Mouse (Mus musculus): ENCODE measurements around the gene Bmp2k. TPM values are rescaled to one million over a fixed set of nuclear protein-coding genes. Genes with fewer than 3 reads are reported as not detected.

Bmp2k gene
- polyA plus RNA-seq, 1 experiment from 2014 or later: 12.5 TPM

GRCm38 (mm10) chr5:96997802-96998565 lies 495 bp downstream of the Bmp2k start:
- H3K4me1 ChIP-seq (ENCODE audit: control insufficient read depth, insufficient read depth, low read length): peaks cover 26% of the 10 kb centered on the region
- WGBS: under 1% methylated on average over 61 of the region's 75 CpGs

GRCm38 (mm10) chr5:96998566-96998907 lies 1.0 kb downstream of the Bmp2k start:
- no peaks in the 10 kb centered on the region for H3K27me3 ChIP-seq (replicated peaks; ENCODE audit: control insufficient read depth, insufficient read depth, low read length)
- peak overlapping the region; percentile 90 for H3K9ac ChIP-seq (ENCODE audit: low read depth, low read length)
- no peaks in the 10 kb centered on the region for H3K9me3 ChIP-seq (ENCODE audit: control insufficient read depth, low read length)
- H3K4me1 ChIP-seq (ENCODE audit: control insufficient read depth, insufficient read depth, low read length): peaks cover 29% of the 10 kb centered on the region
- peak overlapping the region; percentile 86 for H3K4me3 ChIP-seq (ENCODE audit: low read length)
- no peaks in the 10 kb centered on the region for H3K36me3 ChIP-seq (ENCODE audit: control insufficient read depth, insufficient read depth, low read length)
- WGBS: 4% methylated on average over 6 of the region's 6 CpGs
- H3K4me2 ChIP-seq (ENCODE audit: low read depth, low read length): peak overlapping the region; percentile 82
- no peak overlapping the region for H3K27ac ChIP-seq (ENCODE audit: low read length)
- ATAC-seq: no peak

More at GRCm38 (mm10) chr5:96997802-96998565, 495 bp downstream of the Bmp2k start:
- ATAC-seq: peak; percentile 38
- Histone ChIP-seq H3K9ac (ENCODE audit: low read depth, low read length) (peak overlapping the region; percentile 90), H3K27me3 (replicated peaks; ENCODE audit: control insufficient read depth, insufficient read depth, low read length) (no peaks in the 10 kb centered on the region), H3K27ac (ENCODE audit: low read length) (peak overlapping the region; percentile 97), H3K4me3 (ENCODE audit: low read length) (peak overlapping the region; percentile 86), H3K36me3 (ENCODE audit: control insufficient read depth, insufficient read depth, low read length) (no peaks in the 10 kb centered on the region), H3K4me2 (ENCODE audit: low read depth, low read length) (peak overlapping the region; percentile 82), H3K9me3 (ENCODE audit: control insufficient read depth, low read length) (no peaks in the 10 kb centered on the region)

GRCm38 (mm10) chr5:96999601-97000000 lies 2.1 kb downstream of the Bmp2k start:
- peaks cover 40% of the 10 kb centered on the region for H3K4me1 ChIP-seq (ENCODE audit: control insufficient read depth, insufficient read depth, low read length)
- peak overlapping the region; percentile 38 for H3K4me3 ChIP-seq (ENCODE audit: low read length)
- no peak for ATAC-seq
- 71% methylated on average over 7 of the region's 7 CpGs for WGBS
- H3K36me3 ChIP-seq (ENCODE audit: control insufficient read depth, insufficient read depth, low read length): no peaks in the 10 kb centered on the region
- H3K27me3 ChIP-seq (replicated peaks; ENCODE audit: control insufficient read depth, insufficient read depth, low read length): no peaks in the 10 kb centered on the region
- H3K4me2 ChIP-seq (ENCODE audit: low read depth, low read length): peak overlapping the region; percentile 57
- no peak overlapping the region for H3K27ac ChIP-seq (ENCODE audit: low read length)
- no peaks in the 10 kb centered on the region for H3K9me3 ChIP-seq (ENCODE audit: control insufficient read depth, low read length)
- peak overlapping the region; percentile 42 for H3K9ac ChIP-seq (ENCODE audit: low read depth, low read length)

GRCm38 (mm10) chr5:97000524-97000923 lies 3.0 kb downstream of the Bmp2k start:
- 68% methylated on average over 5 of the region's 5 CpGs for WGBS

GRCm38 (mm10) chr5:97001153-97001552 lies 3.7 kb downstream of the Bmp2k start:
- Histone ChIP-seq H3K4me1 (ENCODE audit: control insufficient read depth, insufficient read depth, low read length) (peaks cover 51% of the 10 kb centered on the region), H3K36me3 (ENCODE audit: control insufficient read depth, insufficient read depth, low read length) (no peaks in the 10 kb centered on the region), H3K27ac (ENCODE audit: low read length) (no peak overlapping the region), H3K9me3 (ENCODE audit: control insufficient read depth, low read length) (no peaks in the 10 kb centered on the region), H3K4me3 (ENCODE audit: low read length) (no peak overlapping the region), H3K27me3 (replicated peaks; ENCODE audit: control insufficient read depth, insufficient read depth, low read length) (no peaks in the 10 kb centered on the region), H3K9ac (ENCODE audit: low read depth, low read length) (no peak overlapping the region), H3K4me2 (ENCODE audit: low read depth, low read length) (no peak overlapping the region)
- WGBS: 89% methylated on average over 10 of the region's 10 CpGs
- no peak for ATAC-seq

More at GRCm38 (mm10) chr5:97000524-97000923, 3.0 kb downstream of the Bmp2k start:
- H3K9ac ChIP-seq (ENCODE audit: low read depth, low read length): no peak overlapping the region
- H3K27me3 ChIP-seq (replicated peaks; ENCODE audit: control insufficient read depth, insufficient read depth, low read length): no peaks in the 10 kb centered on the region
- H3K4me3 ChIP-seq (ENCODE audit: low read length): no peak overlapping the region
- H3K9me3 ChIP-seq (ENCODE audit: control insufficient read depth, low read length): no peaks in the 10 kb centered on the region
- no peak overlapping the region for H3K27ac ChIP-seq (ENCODE audit: low read length)
- peak overlapping the region; percentile 57; the same call in 1 of the 2 replicates for H3K4me2 ChIP-seq (ENCODE audit: low read depth, low read length)
- H3K36me3 ChIP-seq (ENCODE audit: control insufficient read depth, insufficient read depth, low read length): no peaks in the 10 kb centered on the region
- H3K4me1 ChIP-seq (ENCODE audit: control insufficient read depth, insufficient read depth, low read length): peaks cover 46% of the 10 kb centered on the region
- ATAC-seq: no peak

- Histone ChIP-seq H3K4me2 (ENCODE audit: low read depth, low read length) (no peak overlapping the region), H3K27ac (ENCODE audit: low read length) (no peak overlapping the region), H3K9me3 (ENCODE audit: control insufficient read depth, low read length) (no peaks in the 10 kb centered on the region), H3K36me3 (ENCODE audit: control insufficient read depth, insufficient read depth, low read length) (no peaks in the 10 kb centered on the region), H3K27me3 (replicated peaks; ENCODE audit: control insufficient read depth, insufficient read depth, low read length) (no peaks in the 10 kb centered on the region), H3K4me1 (ENCODE audit: control insufficient read depth, insufficient read depth, low read length) (peaks cover 47% of the 10 kb centered on the region), H3K9ac (ENCODE audit: low read depth, low read length) (no peak overlapping the region), H3K4me3 (ENCODE audit: low read length) (no peak overlapping the region)
- WGBS: 84% methylated on average over 5 of the region's 5 CpGs
- ATAC-seq: no peak
Observed at GRCm38 (mm10) chr5:97001571-97001970, 4.1 kb downstream of the Bmp2k start.

- Histone ChIP-seq H3K36me3 (ENCODE audit: control insufficient read depth, insufficient read depth, low read length) (no peaks in the 10 kb centered on the region), H3K27ac (ENCODE audit: low read length) (no peak overlapping the region), H3K9ac (ENCODE audit: low read depth, low read length) (no peak overlapping the region), H3K9me3 (ENCODE audit: control insufficient read depth, low read length) (no peaks in the 10 kb centered on the region), H3K4me1 (ENCODE audit: control insufficient read depth, insufficient read depth, low read length) (peaks cover 46% of the 10 kb centered on the region), H3K27me3 (replicated peaks; ENCODE audit: control insufficient read depth, insufficient read depth, low read length) (no peaks in the 10 kb centered on the region), H3K4me3 (ENCODE audit: low read length) (no peak overlapping the region), H3K4me2 (ENCODE audit: low read depth, low read length) (no peak overlapping the region)
- no peak for ATAC-seq
- WGBS: 87% methylated on average over 5 of the region's 5 CpGs
Observed at GRCm38 (mm10) chr5:97002336-97002735, 4.8 kb downstream of the Bmp2k start.

GRCm38 (mm10) chr5:97002937-97003336 lies 5.4 kb downstream of the Bmp2k start:
- peaks cover 49% of the 10 kb centered on the region for H3K4me1 ChIP-seq (ENCODE audit: control insufficient read depth, insufficient read depth, low read length)
- 76% methylated on average over 7 of the region's 7 CpGs for WGBS
- ATAC-seq: peak; percentile 31; the same call in 1 of the 2 replicates

GRCm38 (mm10) chr5:97004178-97005030 lies 6.9 kb downstream of the Bmp2k start:
- H3K36me3 ChIP-seq (ENCODE audit: control insufficient read depth, insufficient read depth, low read length): no peaks in the 10 kb centered on the region
- peaks cover 47% of the 10 kb centered on the region for H3K4me1 ChIP-seq (ENCODE audit: control insufficient read depth, insufficient read depth, low read length)
- H3K9me3 ChIP-seq (ENCODE audit: control insufficient read depth, low read length): no peaks in the 10 kb centered on the region
- no peak overlapping the region for H3K4me3 ChIP-seq (ENCODE audit: low read length)
- H3K27ac ChIP-seq (ENCODE audit: low read length): peak overlapping the region; percentile 13; the same call in 1 of the 2 replicates
- 61% methylated on average over 23 of the region's 23 CpGs for WGBS
- no peaks in the 10 kb centered on the region for H3K27me3 ChIP-seq (replicated peaks; ENCODE audit: control insufficient read depth, insufficient read depth, low read length)
- H3K9ac ChIP-seq (ENCODE audit: low read depth, low read length): 0 out of 2 replicates have a peak overlapping the region, but pooled peaks have one; percentile 11
- H3K4me2 ChIP-seq (ENCODE audit: low read depth, low read length): 0 out of 2 replicates have a peak overlapping the region, but pooled peaks have one; percentile 4
- ATAC-seq: no peak

More at GRCm38 (mm10) chr5:97002937-97003336, 5.4 kb downstream of the Bmp2k start:
- Histone ChIP-seq H3K9ac (ENCODE audit: low read depth, low read length) (no peak overlapping the region), H3K4me2 (ENCODE audit: low read depth, low read length) (no peak overlapping the region), H3K4me3 (ENCODE audit: low read length) (no peak overlapping the region), H3K36me3 (ENCODE audit: control insufficient read depth, insufficient read depth, low read length) (no peaks in the 10 kb centered on the region), H3K27me3 (replicated peaks; ENCODE audit: control insufficient read depth, insufficient read depth, low read length) (no peaks in the 10 kb centered on the region), H3K9me3 (ENCODE audit: control insufficient read depth, low read length) (no peaks in the 10 kb centered on the region), H3K27ac (ENCODE audit: low read length) (peak overlapping the region; percentile 40; the same call in 1 of the 2 replicates)
